Mouse (Mus musculus): ENCODE results near the gene Mslnl. TPM values are rescaled to one million over a fixed set of nuclear protein-coding genes. Genes with fewer than 3 reads are reported as not detected.

Mslnl gene
- 0.83 TPM in 1 of 2 replicates, not detected in the other for polyA plus RNA-seq (2015; fragmentation: Nextera tagmentation; extraction: Ambion mirVana)

GRCm38 (mm10) chr17:25735745-25736144 lies at the start of gene Mslnl:
Gene Mslnl (plus strand): TSS chr17:25736042.
- Histone ChIP-seq H3K4me2 (no peak within 1 kb of the TSS), H3K27ac (no peak within 1 kb of the TSS), H3K4me3 (no peak within 1 kb of the TSS), H3K9ac (peak within 1 kb of the TSS; percentile 36; the same call in 1 of the 2 replicates), H3K4me1 (no peaks in the 10 kb centered on the region), H3K27me3 (no peaks in the 10 kb centered on the region), H3K36me3 (peaks cover 7% of the 10 kb centered on the region; the same call in 1 of the 2 replicates), H3K9me3 (no peaks in the 10 kb centered on the region)
- ATAC-seq (ENCODE audit: insufficient number of reproducible peaks, insufficient read depth, low FRiP score, low TSS enrichment, low read depth) = no peak
- WGBS = 58% methylated on average over 3 of the region's 3 CpGs

GRCm38 (mm10) chr17:25686323-25686722 lies 49.5 kb upstream of the Mslnl start:
- Histone ChIP-seq H3K4me1 (peaks cover 16% of the 10 kb centered on the region), H3K27me3 (no peaks in the 10 kb centered on the region; the same call in 1 of the 2 replicates), H3K36me3 (no peaks in the 10 kb centered on the region), H3K27ac (no peak overlapping the region), H3K4me3 (no peak overlapping the region), H3K9me3 (no peaks in the 10 kb centered on the region), H3K9ac (no peak overlapping the region), H3K4me2 (no peak overlapping the region)
- ATAC-seq (ENCODE audit: insufficient number of reproducible peaks, insufficient read depth, low FRiP score, low TSS enrichment, low read depth) = no peak
- 48% methylated on average over 7 of the region's 7 CpGs for WGBS

GRCm38 (mm10) chr17:25688922-25689321 lies 46.9 kb upstream of the Mslnl start:
- Histone ChIP-seq H3K9ac (no peak overlapping the region), H3K4me2 (no peak overlapping the region), H3K27ac (no peak overlapping the region), H3K4me3 (no peak overlapping the region), H3K4me1 (peaks cover 11% of the 10 kb centered on the region), H3K9me3 (no peaks in the 10 kb centered on the region), H3K27me3 (no peaks in the 10 kb centered on the region; the same call in 1 of the 2 replicates), H3K36me3 (no peaks in the 10 kb centered on the region)
- ATAC-seq (ENCODE audit: insufficient number of reproducible peaks, insufficient read depth, low FRiP score, low TSS enrichment, low read depth) = no peak
- WGBS = 65% methylated on average over 4 of the region's 4 CpGs

- Histone ChIP-seq H3K4me1 (peaks cover 8% of the 10 kb centered on the region), H3K9me3 (no peaks in the 10 kb centered on the region), H3K4me3 (no peak overlapping the region), H3K27me3 (no peaks in the 10 kb centered on the region), H3K36me3 (no peaks in the 10 kb centered on the region), H3K4me2 (no peak overlapping the region), H3K9ac (no peak overlapping the region), H3K27ac (no peak overlapping the region)
- no peak for ATAC-seq (ENCODE audit: insufficient number of reproducible peaks, insufficient read depth, low FRiP score, low TSS enrichment, low read depth)
- WGBS = 14% methylated on average over 1 of the region's 1 CpGs
These were observed 39.6 kb upstream of the Mslnl start for GRCm38 (mm10) chr17:25696263-25696662.

GRCm38 (mm10) chr17:25698446-25698845 lies 37.4 kb upstream of the Mslnl start:
- Histone ChIP-seq H3K4me2 (no peak overlapping the region), H3K4me3 (no peak overlapping the region), H3K36me3 (no peaks in the 10 kb centered on the region), H3K27me3 (no peaks in the 10 kb centered on the region), H3K4me1 (peaks cover 8% of the 10 kb centered on the region), H3K27ac (no peak overlapping the region), H3K9ac (no peak overlapping the region), H3K9me3 (no peaks in the 10 kb centered on the region)
- ATAC-seq (ENCODE audit: insufficient number of reproducible peaks, insufficient read depth, low FRiP score, low TSS enrichment, low read depth) = no peak
- WGBS = 8% methylated on average over 7 of the region's 7 CpGs

GRCm38 (mm10) chr17:25700863-25701496 lies 34.9 kb upstream of the Mslnl start:
- no peak for ATAC-seq (ENCODE audit: insufficient number of reproducible peaks, insufficient read depth, low FRiP score, low TSS enrichment, low read depth)
- 57% methylated on average over 9 of the region's 9 CpGs for WGBS
- no peaks in the 10 kb centered on the region for H3K36me3 ChIP-seq
- no peak overlapping the region for H3K4me3 ChIP-seq
- H3K27me3 ChIP-seq = no peaks in the 10 kb centered on the region
- H3K9me3 ChIP-seq = no peaks in the 10 kb centered on the region
- peaks cover 8% of the 10 kb centered on the region for H3K4me1 ChIP-seq
- no peak overlapping the region for H3K9ac ChIP-seq
- no peak overlapping the region for H3K27ac ChIP-seq
- H3K4me2 ChIP-seq = no peak overlapping the region

- Histone ChIP-seq H3K9me3 (no peaks in the 10 kb centered on the region), H3K4me3 (no peak overlapping the region), H3K27ac (no peak overlapping the region), H3K27me3 (peaks cover 2% of the 10 kb centered on the region), H3K4me2 (no peak overlapping the region), H3K9ac (no peak overlapping the region), H3K4me1 (no peaks in the 10 kb centered on the region), H3K36me3 (no peaks in the 10 kb centered on the region)
- ATAC-seq (ENCODE audit: insufficient number of reproducible peaks, insufficient read depth, low FRiP score, low TSS enrichment, low read depth) = no peak
- 88% methylated on average over 2 of the region's 2 CpGs for WGBS
These were observed 25.8 kb upstream of the Mslnl start for GRCm38 (mm10) chr17:25709994-25710393.

GRCm38 (mm10) chr17:25711136-25711535 lies 24.7 kb upstream of the Mslnl start:
- Histone ChIP-seq H3K36me3 (no peaks in the 10 kb centered on the region), H3K4me3 (no peak overlapping the region), H3K4me1 (peaks cover 1% of the 10 kb centered on the region; the same call in 1 of the 2 replicates), H3K27me3 (peaks cover 13% of the 10 kb centered on the region), H3K9ac (no peak overlapping the region), H3K27ac (no peak overlapping the region), H3K9me3 (no peaks in the 10 kb centered on the region), H3K4me2 (no peak overlapping the region)
- no peak for ATAC-seq (ENCODE audit: insufficient number of reproducible peaks, insufficient read depth, low FRiP score, low TSS enrichment, low read depth)
- WGBS = 82% methylated on average over 4 of the region's 4 CpGs

GRCm38 (mm10) chr17:25715627-25716026 lies 20.2 kb upstream of the Mslnl start:
- peaks cover 36% of the 10 kb centered on the region for H3K27me3 ChIP-seq
- WGBS = 46% methylated on average over 3 of the region's 3 CpGs
- no peak overlapping the region for H3K4me2 ChIP-seq
- peaks cover 20% of the 10 kb centered on the region for H3K36me3 ChIP-seq
- H3K27ac ChIP-seq = no peak overlapping the region
- no peak for ATAC-seq (ENCODE audit: insufficient number of reproducible peaks, insufficient read depth, low FRiP score, low TSS enrichment, low read depth)
- peaks cover 20% of the 10 kb centered on the region for H3K4me1 ChIP-seq
- no peak overlapping the region for H3K9ac ChIP-seq
- no peak overlapping the region for H3K4me3 ChIP-seq
- H3K9me3 ChIP-seq = no peaks in the 10 kb centered on the region

- H3K4me1 ChIP-seq = peaks cover 20% of the 10 kb centered on the region
- H3K36me3 ChIP-seq = peaks cover 25% of the 10 kb centered on the region
- H3K9me3 ChIP-seq = no peaks in the 10 kb centered on the region
- ATAC-seq (ENCODE audit: insufficient number of reproducible peaks, insufficient read depth, low FRiP score, low TSS enrichment, low read depth) = no peak
- no peak overlapping the region for H3K27ac ChIP-seq
- H3K4me2 ChIP-seq = no peak overlapping the region
- no peak overlapping the region for H3K9ac ChIP-seq
- H3K27me3 ChIP-seq = peaks cover 36% of the 10 kb centered on the region
- 3% methylated on average over 6 of the region's 6 CpGs for WGBS
- no peak overlapping the region for H3K4me3 ChIP-seq
These were observed 19.7 kb upstream of the Mslnl start for GRCm38 (mm10) chr17:25716130-25716529.

GRCm38 (mm10) chr17:25716711-25717637 lies 18.9 kb upstream of the Mslnl start, which contains the start of gene Gng13:
Gene Gng13 (plus strand): TSS chr17:25717171.
- 1% methylated on average over 45 of the region's 45 CpGs for WGBS
- H3K9ac ChIP-seq = peak within 1 kb of the TSS; percentile 69

More at GRCm38 (mm10) chr17:25716711-25717637, 18.9 kb upstream of the Mslnl start, which contains the start of gene Gng13:
- Histone ChIP-seq H3K27ac (no peak within 1 kb of the TSS), H3K9me3 (no peaks in the 10 kb centered on the region), H3K27me3 (peaks cover 36% of the 10 kb centered on the region), H3K4me2 (peak within 1 kb of the TSS; percentile 78), H3K36me3 (peaks cover 33% of the 10 kb centered on the region), H3K4me3 (peak within 1 kb of the TSS; percentile 45), H3K4me1 (peaks cover 20% of the 10 kb centered on the region)
- no peak for ATAC-seq (ENCODE audit: insufficient number of reproducible peaks, insufficient read depth, low FRiP score, low TSS enrichment, low read depth)
